Mouse (Mus musculus): ENCODE data around the gene Crybg3. TPM values are rescaled to one million over a fixed set of nuclear protein-coding genes. Genes with fewer than 3 reads are reported as not detected.

Crybg3 gene
- polyA plus RNA-seq (2012; rRNA removed), result 4.1 and 4.7 TPM in 2 replicates

GRCm38 (mm10) chr16:59600311-59601251 is at the start of gene Crybg3:
Gene Crybg3, minus strand, starts transcription at chr16:59600979.
- Histone ChIP-seq H3K27ac (ENCODE audit: insufficient read depth, low read depth, low read length) (peak within 1 kb of the TSS; percentile 75), H3K27me3 (replicated peaks; ENCODE audit: control insufficient read depth, insufficient read depth, low read length) (no peaks in the 10 kb centered on the region), H3K4me1 (ENCODE audit: control insufficient read depth, insufficient read depth, low read length) (peaks cover 6% of the 10 kb centered on the region; the same call in 1 of the 2 replicates), H3K36me3 (ENCODE audit: control insufficient read depth, insufficient read depth, low read length) (no peaks in the 10 kb centered on the region), H3K4me3 (ENCODE audit: insufficient read depth, low read depth, low read length) (peak within 1 kb of the TSS; percentile 86)
- TF ChIP-seq CTCF (conservative IDR thresholded peaks at IDR 0.05; ENCODE audit: insufficient read depth, insufficient read length, low read depth, low read length) (no peak), POLR2A (IDR thresholded peaks at IDR 0.05; ENCODE audit: low read depth, low read length) (no peak)
- WGBS, result under 1% methylated on average over 84 of the region's 90 CpGs
- peak; percentile 89 for DNase-seq

- TF ChIP-seq CTCF (conservative IDR thresholded peaks at IDR 0.05; ENCODE audit: insufficient read depth, insufficient read length, low read depth, low read length), result no peak
- TF ChIP-seq POLR2A (IDR thresholded peaks at IDR 0.05; ENCODE audit: low read depth, low read length), result no peak
- H3K4me1 ChIP-seq (ENCODE audit: control insufficient read depth, insufficient read depth, low read length), result no peaks in the 10 kb centered on the region
- no peaks in the 10 kb centered on the region for H3K36me3 ChIP-seq (ENCODE audit: control insufficient read depth, insufficient read depth, low read length)
- H3K27me3 ChIP-seq (replicated peaks; ENCODE audit: control insufficient read depth, insufficient read depth, low read length), result no peaks in the 10 kb centered on the region
- 69% methylated on average over 2 of the region's 2 CpGs for WGBS
- DNase-seq, result no peak
- H3K4me3 ChIP-seq (ENCODE audit: insufficient read depth, low read depth, low read length), result no peak overlapping the region
- H3K27ac ChIP-seq (ENCODE audit: insufficient read depth, low read depth, low read length), result no peak overlapping the region
These were observed 43.0 kb upstream of the Crybg3 start for GRCm38 (mm10) chr16:59643766-59644165.

- Histone ChIP-seq H3K4me1 (ENCODE audit: control insufficient read depth, insufficient read depth, low read length) (no peaks in the 10 kb centered on the region), H3K27me3 (replicated peaks; ENCODE audit: control insufficient read depth, insufficient read depth, low read length) (no peaks in the 10 kb centered on the region), H3K36me3 (ENCODE audit: control insufficient read depth, insufficient read depth, low read length) (no peaks in the 10 kb centered on the region), H3K4me3 (ENCODE audit: insufficient read depth, low read depth, low read length) (no peak overlapping the region), H3K27ac (ENCODE audit: insufficient read depth, low read depth, low read length) (no peak overlapping the region)
- WGBS, result 77% methylated on average over 3 of the region's 3 CpGs
- TF ChIP-seq POLR2A (IDR thresholded peaks at IDR 0.05; ENCODE audit: low read depth, low read length) (no peak), CTCF (conservative IDR thresholded peaks at IDR 0.05; ENCODE audit: insufficient read depth, insufficient read length, low read depth, low read length) (no peak)
- no peak for DNase-seq
These were observed 39.2 kb upstream of the Crybg3 start for GRCm38 (mm10) chr16:59639985-59640384.

GRCm38 (mm10) chr16:59639102-59639691 is 38.4 kb upstream of the Crybg3 start, which contains the start of gene Arl6:
Gene Arl6, minus strand, starts transcription at chr16:59639391.
- Histone ChIP-seq H3K27me3 (replicated peaks; ENCODE audit: control insufficient read depth, insufficient read depth, low read length) (no peaks in the 10 kb centered on the region), H3K36me3 (ENCODE audit: control insufficient read depth, insufficient read depth, low read length) (no peaks in the 10 kb centered on the region), H3K4me3 (ENCODE audit: insufficient read depth, low read depth, low read length) (peak within 1 kb of the TSS; percentile 71), H3K27ac (ENCODE audit: insufficient read depth, low read depth, low read length) (peak within 1 kb of the TSS; percentile 89), H3K4me1 (ENCODE audit: control insufficient read depth, insufficient read depth, low read length) (no peaks in the 10 kb centered on the region)
- under 1% methylated on average over 46 of the region's 46 CpGs for WGBS
- peak; percentile 45 for TF ChIP-seq POLR2A (IDR thresholded peaks at IDR 0.05; ENCODE audit: low read depth, low read length)
- no peak for TF ChIP-seq CTCF (conservative IDR thresholded peaks at IDR 0.05; ENCODE audit: insufficient read depth, insufficient read length, low read depth, low read length)
- DNase-seq, result peak; percentile 96

GRCm38 (mm10) chr16:59634598-59634997 is 33.8 kb upstream of the Crybg3 start:
- H3K36me3 ChIP-seq (ENCODE audit: control insufficient read depth, insufficient read depth, low read length), result no peaks in the 10 kb centered on the region; the same call in 1 of the 2 replicates
- H3K27me3 ChIP-seq (replicated peaks; ENCODE audit: control insufficient read depth, insufficient read depth, low read length), result no peaks in the 10 kb centered on the region
- no peak overlapping the region for H3K4me3 ChIP-seq (ENCODE audit: insufficient read depth, low read depth, low read length)
- H3K27ac ChIP-seq (ENCODE audit: insufficient read depth, low read depth, low read length), result no peak overlapping the region
- no peak for TF ChIP-seq POLR2A (IDR thresholded peaks at IDR 0.05; ENCODE audit: low read depth, low read length)
- TF ChIP-seq CTCF (conservative IDR thresholded peaks at IDR 0.05; ENCODE audit: insufficient read depth, insufficient read length, low read depth, low read length), result no peak
- 75% methylated on average over 2 of the region's 2 CpGs for WGBS
- H3K4me1 ChIP-seq (ENCODE audit: control insufficient read depth, insufficient read depth, low read length), result no peaks in the 10 kb centered on the region
- no peak for DNase-seq

- no peak for DNase-seq
- no peak for TF ChIP-seq POLR2A (IDR thresholded peaks at IDR 0.05; ENCODE audit: low read depth, low read length)
- no peak for TF ChIP-seq CTCF (conservative IDR thresholded peaks at IDR 0.05; ENCODE audit: insufficient read depth, insufficient read length, low read depth, low read length)
- H3K27me3 ChIP-seq (replicated peaks; ENCODE audit: control insufficient read depth, insufficient read depth, low read length), result no peaks in the 10 kb centered on the region
- no peak overlapping the region for H3K27ac ChIP-seq (ENCODE audit: insufficient read depth, low read depth, low read length)
- no peak overlapping the region for H3K4me3 ChIP-seq (ENCODE audit: insufficient read depth, low read depth, low read length)
- no peaks in the 10 kb centered on the region for H3K36me3 ChIP-seq (ENCODE audit: control insufficient read depth, insufficient read depth, low read length)
- 96% methylated on average over 2 of the region's 2 CpGs for WGBS
- no peaks in the 10 kb centered on the region for H3K4me1 ChIP-seq (ENCODE audit: control insufficient read depth, insufficient read depth, low read length)
These were observed 20.8 kb upstream of the Crybg3 start for GRCm38 (mm10) chr16:59621554-59621953.

GRCm38 (mm10) chr16:59617167-59617566 is 16.4 kb upstream of the Crybg3 start:
- H3K36me3 ChIP-seq (ENCODE audit: control insufficient read depth, insufficient read depth, low read length), result no peaks in the 10 kb centered on the region; the same call in 1 of the 2 replicates
- TF ChIP-seq POLR2A (IDR thresholded peaks at IDR 0.05; ENCODE audit: low read depth, low read length), result no peak
- no peak; the same call in 1 of the 2 replicates for TF ChIP-seq CTCF (conservative IDR thresholded peaks at IDR 0.05; ENCODE audit: insufficient read depth, insufficient read length, low read depth, low read length)
- no peaks in the 10 kb centered on the region for H3K4me1 ChIP-seq (ENCODE audit: control insufficient read depth, insufficient read depth, low read length)
- WGBS, result 24% methylated on average over 3 of the region's 3 CpGs
- H3K27ac ChIP-seq (ENCODE audit: insufficient read depth, low read depth, low read length), result no peak overlapping the region
- H3K27me3 ChIP-seq (replicated peaks; ENCODE audit: control insufficient read depth, insufficient read depth, low read length), result no peaks in the 10 kb centered on the region
- H3K4me3 ChIP-seq (ENCODE audit: insufficient read depth, low read depth, low read length), result no peak overlapping the region
- peak; percentile 65 for DNase-seq

Data from kidney, adult 2 months (tissue).